Mouse (Mus musculus) frontal cortex, postnatal 14 days (tissue): ENCODE results near the gene Casp4.

Experiments used
- DNase-seq, 2 experiments: peaks; one replicate each; pipeline ENCODE4 v3.0.0; 2022; ENCODE audit warnings: low spot score in 2 of 2

The Casp4 gene

GRCm38 (mm10) chr9:5308561-5308960 is at the start of gene Casp4:
TSS of gene Casp4 (plus strand) at chr9:5308828.
- no peak for DNase-seq

GRCm38 (mm10) chr9:5263951-5264475 is 44.6 kb upstream of the Casp4 start:
- no peak for DNase-seq

DNA sequence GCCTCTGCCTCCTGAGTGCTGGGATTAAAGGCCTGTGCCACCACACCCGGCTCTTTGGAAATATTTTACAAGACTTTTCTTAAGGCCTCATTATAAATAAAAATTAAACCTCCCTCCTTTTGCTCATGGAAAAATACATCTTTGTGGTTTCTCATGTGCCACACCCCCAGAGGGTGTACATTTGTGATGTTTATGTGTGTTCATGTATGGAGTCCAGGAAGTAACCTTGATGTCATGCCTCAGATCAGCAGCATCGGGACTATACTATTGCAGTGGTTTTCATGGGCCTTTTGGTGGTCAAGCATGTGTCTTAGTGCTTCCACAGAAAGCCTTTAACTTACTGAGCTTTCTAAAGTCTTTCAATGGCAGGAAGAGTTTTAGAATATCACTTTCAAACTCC is 38.4 kb upstream of the Casp4 start:
- DNase-seq = no peak

DNA sequence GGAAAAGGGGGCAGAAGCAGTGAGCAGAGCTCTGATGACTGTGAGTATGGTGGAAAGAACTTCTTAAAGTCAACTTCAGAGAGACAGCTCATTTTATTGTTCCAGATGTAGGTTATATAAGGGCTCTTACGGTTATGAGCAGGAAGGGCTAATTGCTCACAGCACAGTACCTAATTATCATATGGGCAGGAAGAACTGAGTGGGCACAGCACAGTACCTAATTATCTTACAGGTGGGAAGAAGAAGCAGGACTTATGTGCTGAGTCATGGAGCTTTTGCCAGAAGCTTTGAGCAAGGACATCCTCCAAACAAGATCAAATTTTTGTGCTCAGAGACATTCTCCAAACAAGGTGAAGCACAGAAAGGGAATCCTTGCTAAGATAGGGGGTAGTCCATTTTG is 37.7 kb upstream of the Casp4 start:
- no peak for DNase-seq

- no peak for DNase-seq
Observed at GRCm38 (mm10) chr9:5271334-5271845, 37.2 kb upstream of the Casp4 start.

DNA sequence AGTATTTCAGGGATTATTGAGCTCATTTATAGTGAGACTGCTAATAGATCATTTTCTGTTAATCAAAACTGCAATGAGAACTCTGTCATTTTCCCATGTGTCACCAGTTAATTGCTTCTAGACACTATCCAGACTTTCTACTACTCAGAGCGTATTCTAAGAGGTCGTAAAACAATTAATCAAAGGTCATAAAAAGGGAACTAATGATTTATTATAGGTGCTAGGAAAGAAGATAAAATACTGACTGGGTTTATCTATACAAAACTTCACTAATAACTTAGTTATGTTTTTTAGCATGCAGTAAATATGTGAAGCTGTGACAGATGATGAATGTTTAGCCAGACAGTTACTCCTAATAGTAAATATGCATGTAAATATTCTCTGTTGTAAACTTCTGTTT is 22.6 kb upstream of the Casp4 start:
- DNase-seq = no peak

DNA sequence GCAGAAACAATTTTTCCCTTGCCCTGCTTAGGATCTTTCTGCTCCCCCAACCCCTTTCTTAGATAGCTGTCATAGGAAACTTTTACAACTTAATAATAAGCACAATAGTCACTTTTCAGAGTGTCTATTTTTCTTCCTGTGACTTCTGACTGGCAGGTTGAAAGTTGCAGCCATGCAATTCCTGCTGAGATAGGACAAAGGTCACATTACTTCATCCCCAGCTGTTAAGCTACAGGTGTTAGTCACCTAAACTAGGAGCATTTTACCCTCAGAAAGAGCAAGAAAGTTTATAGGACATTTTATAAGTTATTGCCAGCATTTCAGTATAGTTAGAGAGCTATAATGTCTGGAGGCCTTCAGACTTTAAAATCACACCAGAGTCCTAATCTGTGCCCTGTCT is 22.0 kb upstream of the Casp4 start:
- DNase-seq = no peak

DNA sequence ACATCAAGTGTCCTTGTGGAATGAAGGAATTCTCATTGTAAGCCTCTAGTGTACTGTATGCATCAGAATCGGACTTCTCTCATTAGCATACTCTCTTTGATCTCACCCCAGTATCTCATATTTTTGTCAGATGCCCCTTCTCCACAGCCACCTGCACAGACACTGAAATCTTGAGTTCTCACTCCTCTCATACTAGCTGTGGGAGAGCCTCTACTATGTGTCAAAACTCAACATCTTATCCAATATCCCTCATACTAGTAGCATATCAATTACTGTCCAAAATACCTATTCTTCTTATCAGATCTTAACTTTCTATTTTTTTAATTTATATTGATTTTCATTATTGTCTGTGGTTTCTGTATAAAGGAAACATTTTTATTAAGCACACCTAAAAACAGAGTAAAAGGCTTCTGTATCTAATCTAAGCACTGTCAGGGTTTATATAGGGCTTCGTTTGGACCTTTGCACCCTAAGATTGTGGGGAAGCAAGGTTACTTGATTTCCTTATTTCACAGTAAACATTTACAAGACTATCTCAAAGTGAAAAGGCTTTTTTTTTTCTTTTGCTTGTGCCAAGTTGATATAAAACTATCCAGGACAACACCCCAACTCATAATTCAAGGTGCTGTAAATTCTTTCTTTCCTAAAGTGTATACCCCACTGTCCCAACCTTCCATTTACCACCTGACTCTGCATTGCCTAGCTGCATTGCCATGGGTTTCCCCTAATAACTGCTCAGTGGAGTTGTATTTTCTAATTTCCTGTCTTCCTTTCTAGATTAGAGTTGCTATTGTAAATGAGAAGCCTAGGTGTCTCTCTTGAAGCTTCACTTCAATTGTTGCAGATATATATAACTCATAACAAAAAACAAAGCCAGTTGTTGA is 12.0 kb upstream of the Casp4 start:
- DNase-seq = no peak

- no peak for DNase-seq
Observed at GRCm38 (mm10) chr9:5298329-5299131, 10.1 kb upstream of the Casp4 start, which contains the start of gene Casp1. TSS of gene Casp1 (plus strand) at chr9:5298517.

- no peak for DNase-seq
Observed at GRCm38 (mm10) chr9:5299132-5299381, 9.6 kb upstream of the Casp4 start.

DNA sequence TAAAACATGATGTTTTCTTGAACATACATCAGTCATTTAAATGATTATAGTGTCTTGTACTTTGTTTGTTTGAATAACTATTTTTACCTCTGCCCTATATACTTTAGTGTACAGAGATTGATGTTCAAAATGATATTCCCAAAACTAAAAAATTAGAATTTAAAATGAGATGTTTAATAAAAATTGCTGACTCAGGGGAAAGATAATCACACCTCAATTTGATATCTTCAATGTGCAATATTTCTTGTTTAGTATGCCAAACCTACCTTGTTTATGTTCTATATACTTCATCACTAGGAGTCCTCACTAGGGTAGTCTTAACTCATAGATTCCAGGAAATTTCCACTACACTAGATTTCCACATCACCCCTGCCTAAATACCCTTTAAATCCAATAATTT is 1.5 kb downstream of the Casp4 start:
- DNase-seq = no peak

DNA sequence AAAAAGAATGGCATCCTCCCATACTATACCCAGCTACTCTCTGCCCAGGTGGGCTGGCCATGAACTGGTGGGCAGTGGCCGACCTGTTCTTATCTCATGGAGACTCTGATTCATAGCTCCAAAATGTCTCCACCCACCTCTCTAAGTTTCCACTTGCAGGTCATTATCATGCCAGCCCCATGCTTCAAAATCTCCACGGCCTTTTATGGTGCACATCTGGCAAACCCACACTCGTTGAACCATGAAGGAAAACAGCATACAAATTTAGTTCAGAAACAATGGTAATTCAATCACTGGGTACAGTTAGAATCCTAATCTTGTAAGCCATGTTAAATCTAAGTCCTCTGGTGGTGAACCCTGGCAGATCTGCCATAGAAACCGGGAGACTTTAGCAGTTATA is 2.8 kb downstream of the Casp4 start:
- no peak for DNase-seq

DNA sequence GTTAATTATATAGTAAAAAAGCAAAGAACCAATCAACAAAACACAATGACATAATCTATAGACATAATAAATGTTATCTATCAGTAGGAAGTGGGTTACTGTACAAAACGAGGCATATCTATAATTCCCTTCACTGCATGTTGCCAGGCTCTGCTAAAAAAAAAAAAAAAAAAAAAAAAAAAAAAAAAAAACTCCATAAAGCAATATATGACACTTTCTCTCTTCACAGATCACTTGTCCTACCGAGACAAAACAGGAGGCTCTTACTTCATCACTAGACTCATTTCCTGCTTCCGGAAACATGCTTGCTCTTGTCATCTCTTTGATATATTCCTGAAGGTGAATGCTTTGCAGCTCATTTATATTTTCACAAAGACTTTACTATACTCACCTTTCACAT is 19.6 kb downstream of the Casp4 start:
- no peak for DNase-seq

DNA sequence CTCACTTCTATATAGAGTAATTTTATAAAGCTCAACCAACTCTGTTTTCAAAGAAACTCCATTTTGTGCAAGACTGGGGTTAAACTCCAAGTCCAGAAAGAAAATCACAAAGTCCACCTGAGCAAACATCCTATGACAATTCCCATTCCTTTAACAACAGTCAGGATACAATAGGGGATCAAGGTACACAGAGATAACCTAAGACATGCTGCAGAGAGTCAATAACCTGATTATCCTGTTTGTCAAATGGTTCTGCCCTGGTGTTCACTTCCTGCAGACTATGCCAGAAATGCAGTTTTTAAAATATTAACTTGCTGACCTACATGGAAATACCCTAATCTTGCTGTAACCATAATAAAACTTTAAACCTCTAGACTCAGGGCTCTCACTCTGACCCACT is 23.8 kb downstream of the Casp4 start:
- no peak for DNase-seq

DNA sequence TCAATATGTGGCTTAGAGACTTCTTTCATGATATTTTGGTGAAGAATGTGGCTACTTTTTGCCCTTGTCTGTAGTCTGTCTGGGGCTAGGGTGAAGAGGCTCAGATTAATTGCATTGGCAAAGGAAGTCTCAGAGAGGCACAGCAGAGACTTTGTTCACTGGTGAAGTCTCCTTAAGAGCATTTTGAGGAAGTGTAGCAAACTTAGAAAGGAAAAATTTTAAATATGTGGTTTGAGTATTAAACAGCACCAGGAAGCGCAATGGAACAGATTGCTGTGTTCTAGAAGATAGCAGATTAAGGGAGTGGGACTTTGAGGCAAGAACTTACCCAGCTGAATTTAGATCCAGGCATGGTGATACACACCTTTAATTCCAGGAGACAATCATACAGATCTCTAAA is 24.8 kb downstream of the Casp4 start:
- no peak for DNase-seq

DNA sequence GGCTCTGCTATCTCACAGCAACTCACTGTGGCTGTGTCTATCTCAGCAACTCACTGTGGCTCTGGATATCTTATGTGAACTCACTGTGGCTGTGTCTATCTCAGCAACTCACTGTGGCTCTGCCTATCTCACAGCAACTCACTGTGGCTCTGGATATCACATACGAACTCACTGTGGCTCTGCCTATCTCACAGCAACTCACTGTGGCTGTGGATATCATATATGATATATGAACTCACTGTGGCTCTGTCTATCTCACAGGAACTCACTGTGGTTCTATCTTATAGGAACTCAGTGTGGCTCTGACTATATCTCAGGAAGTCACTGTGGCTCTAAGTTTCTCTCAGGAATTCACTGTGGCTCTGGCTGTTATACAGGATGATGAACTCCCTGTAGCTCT is 34.5 kb downstream of the Casp4 start:
- DNase-seq = no peak

DNA sequence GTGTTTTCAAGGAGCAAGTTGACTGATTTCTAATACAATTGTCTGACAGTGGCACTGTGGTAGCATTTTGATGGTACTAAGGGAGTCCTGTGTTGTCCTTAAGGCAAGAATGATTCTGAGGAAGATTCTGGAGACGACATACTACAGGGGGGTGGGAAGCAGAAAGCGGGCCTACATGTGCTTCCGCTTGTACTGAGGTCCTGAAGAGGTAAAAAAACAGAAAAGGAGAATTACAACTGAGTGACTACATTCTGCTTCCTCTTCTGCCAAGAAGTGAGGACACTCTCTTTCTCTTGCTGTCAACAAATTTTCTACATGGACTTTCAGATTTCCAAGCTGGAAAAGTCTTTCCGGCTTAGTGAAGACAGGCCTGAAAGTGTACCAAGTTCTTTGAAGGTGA is 35.5 kb downstream of the Casp4 start:
- no peak for DNase-seq

GRCm38 (mm10) chr9:5345291-5345898 is 36.8 kb downstream of the Casp4 start, which contains the start of gene Casp12:
TSS of gene Casp12 (plus strand) at chr9:5345430.
- no peak for DNase-seq

DNA sequence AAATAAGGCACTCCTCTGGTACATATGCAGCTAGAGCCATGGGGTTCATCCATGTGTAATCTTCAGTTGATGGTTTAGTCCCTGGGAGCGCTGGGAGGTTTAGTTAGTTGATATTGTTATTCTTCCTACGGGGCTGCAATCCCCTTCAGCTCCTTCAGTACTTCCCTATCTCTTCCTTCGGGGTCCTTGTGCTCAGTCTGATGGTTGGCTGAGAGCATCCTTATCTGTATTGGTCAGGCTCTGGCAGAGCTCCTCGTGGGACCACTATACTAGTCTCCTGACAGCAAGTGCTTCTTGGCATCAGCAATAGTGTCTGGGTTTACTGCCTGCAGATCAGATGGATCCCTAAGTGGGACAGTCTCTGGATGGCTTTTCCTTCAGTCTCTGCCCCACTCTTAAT is 38.8 kb downstream of the Casp4 start:
- DNase-seq = no peak

GRCm38 (mm10) chr9:5353673-5354072 is 45.0 kb downstream of the Casp4 start:
- DNase-seq = no peak

DNA sequence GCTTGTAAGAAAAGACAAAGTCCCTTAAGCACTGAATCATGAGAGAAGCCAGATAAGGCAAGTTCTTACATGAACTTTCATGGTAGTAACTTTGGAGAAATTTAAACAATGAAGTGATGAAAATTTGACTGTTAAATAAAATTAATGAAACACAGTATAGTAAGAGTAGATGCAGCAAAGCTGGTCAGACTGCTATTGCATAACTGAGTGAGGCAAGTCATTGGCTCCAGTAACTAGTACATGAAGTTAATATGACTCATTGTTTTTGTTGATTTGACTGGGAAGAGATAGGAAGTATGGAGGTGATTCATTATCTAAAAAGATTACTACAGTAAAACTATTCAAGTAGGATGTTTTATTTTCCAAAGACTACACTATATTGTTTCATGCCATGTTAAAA is 48.2 kb downstream of the Casp4 start:
- no peak for DNase-seq
